Mouse (Mus musculus) limb, embryonic 15.5 days (tissue): ENCODE measurements at regions not wholly inside any gene's neighbourhood (a gene's known extent, or its start where the extent isn't known, plus 50 kb on each side); places are given as distances from the start of the nearest gene placed in this dataset.

Experiments
- ATAC-seq: fragments of 200-750 bp; cut with Nextera tagmentation; 2 replicates; pipeline ENCODE4 v1.8.0; 2017; ENCODE audit warnings: low read depth, moderate TSS enrichment; ENCODE audit not compliant: insufficient number of reproducible peaks, low FRiP score, low TSS enrichment
- H3K27ac ChIP-seq: fragments of 300-500 bp; sonication (generic); 2 replicates; pipeline ENCODE4 v1.5.1; 2015; ENCODE audit warnings: moderate library complexity, mild to moderate bottlenecking, inconsistent platforms
- H3K27me3 ChIP-seq: fragments of 300-500 bp; sonication (generic); 2 replicates; pipeline ENCODE4 v1.6.1; 2015; ENCODE audit warnings: inconsistent platforms
- H3K36me3 ChIP-seq: fragments of 300-500 bp; sonication (generic); 2 replicates; pipeline ENCODE4 v1.6.1; 2015; ENCODE audit warnings: inconsistent platforms
- H3K4me1 ChIP-seq: fragments of 300-500 bp; sonication (generic); 2 replicates; pipeline ENCODE4 v1.6.1; 2015; ENCODE audit warnings: inconsistent platforms
- H3K4me2 ChIP-seq: fragments of 300-500 bp; sonication (generic); 2 replicates; pipeline ENCODE4 v1.6.1; 2015; ENCODE audit warnings: mild to moderate bottlenecking, inconsistent platforms
- H3K4me3 ChIP-seq: fragments of 300-500 bp; sonication (generic); 2 replicates; pipeline ENCODE4 v1.5.1; 2015; ENCODE audit warnings: mild to moderate bottlenecking, inconsistent platforms
- H3K9ac ChIP-seq: fragments of 300-500 bp; sonication (generic); 2 replicates; pipeline ENCODE4 v1.6.1; 2015; ENCODE audit warnings: inconsistent platforms
- H3K9me3 ChIP-seq: fragments of 300-500 bp; sonication (generic); 2 replicates; pipeline ENCODE4 v1.6.1; 2016; ENCODE audit warnings: inconsistent platforms
- WGBS: fragments of 180-500 bp; shearing (Covaris S2); methylation state at CpG from one replicate; pipeline ENCODE4 v1.1.7; 2015; 5-methylcytosine and 5-hydroxymethylcytosine counted together

GRCm38 (mm10) chr8:26872382-26872781 lies 104.7 kb upstream of the Zfp703 start:
- Histone ChIP-seq H3K9me3 (no peaks in the 10 kb centered on the region), H3K4me1 (0 out of 2 replicates have a peak, but pooled peaks cover 4% of the 10 kb centered on the region), H3K9ac (no peak overlapping the region), H3K27ac (no peak overlapping the region), H3K27me3 (no peaks in the 10 kb centered on the region), H3K4me3 (no peak overlapping the region), H3K4me2 (no peak overlapping the region), H3K36me3 (no peaks in the 10 kb centered on the region)
- no peak for ATAC-seq
- 84% methylated on average over 3 of the region's 3 CpGs for WGBS

- no peak for ATAC-seq
- H3K4me2 ChIP-seq: no peak overlapping the region
- H3K9ac ChIP-seq: no peak overlapping the region
- 54% methylated on average over 8 of the region's 8 CpGs for WGBS
- H3K4me3 ChIP-seq: no peak overlapping the region
- H3K36me3 ChIP-seq: no peaks in the 10 kb centered on the region
- H3K27ac ChIP-seq: no peak overlapping the region
- H3K4me1 ChIP-seq: 0 out of 2 replicates have a peak, but pooled peaks cover 4% of the 10 kb centered on the region
- H3K9me3 ChIP-seq: no peaks in the 10 kb centered on the region
- H3K27me3 ChIP-seq: no peaks in the 10 kb centered on the region
Observed at GRCm38 (mm10) chr8:26872815-26873214, 104.3 kb upstream of the Zfp703 start.

GRCm38 (mm10) chr8:26880177-26880576 lies 96.9 kb upstream of the Zfp703 start:
- WGBS: 71% methylated on average over 7 of the region's 7 CpGs
- Histone ChIP-seq H3K4me3 (no peak overlapping the region), H3K36me3 (no peaks in the 10 kb centered on the region), H3K27ac (no peak overlapping the region), H3K4me2 (no peak overlapping the region), H3K27me3 (peaks cover 4% of the 10 kb centered on the region; the same call in 1 of the 2 replicates), H3K9me3 (no peaks in the 10 kb centered on the region), H3K9ac (no peak overlapping the region), H3K4me1 (peaks cover 8% of the 10 kb centered on the region)
- ATAC-seq: no peak

- Histone ChIP-seq H3K4me2 (no peak overlapping the region), H3K27me3 (peaks cover 4% of the 10 kb centered on the region; the same call in 1 of the 2 replicates), H3K27ac (no peak overlapping the region), H3K4me3 (no peak overlapping the region), H3K36me3 (no peaks in the 10 kb centered on the region), H3K9me3 (no peaks in the 10 kb centered on the region), H3K4me1 (peaks cover 8% of the 10 kb centered on the region), H3K9ac (no peak overlapping the region)
- no peak for ATAC-seq
- 63% methylated on average over 7 of the region's 7 CpGs for WGBS
Observed at GRCm38 (mm10) chr8:26881268-26882120, 95.6 kb upstream of the Zfp703 start.

- H3K9me3 ChIP-seq: no peaks in the 10 kb centered on the region
- no peak overlapping the region; the same call in 1 of the 2 replicates for H3K27ac ChIP-seq
- no peak overlapping the region for H3K9ac ChIP-seq
- H3K4me1 ChIP-seq: peaks cover 17% of the 10 kb centered on the region
- ATAC-seq: no peak
- H3K4me2 ChIP-seq: no peak overlapping the region
- peaks cover 4% of the 10 kb centered on the region; the same call in 1 of the 2 replicates for H3K27me3 ChIP-seq
- 75% methylated on average over 5 of the region's 5 CpGs for WGBS
- no peaks in the 10 kb centered on the region for H3K36me3 ChIP-seq
- H3K4me3 ChIP-seq: no peak overlapping the region
Observed at GRCm38 (mm10) chr8:26882616-26883015, 94.5 kb upstream of the Zfp703 start.

GRCm38 (mm10) chr8:26883285-26883684 lies 93.8 kb upstream of the Zfp703 start:
- Histone ChIP-seq H3K4me1 (peaks cover 22% of the 10 kb centered on the region), H3K36me3 (no peaks in the 10 kb centered on the region), H3K9me3 (no peaks in the 10 kb centered on the region), H3K4me2 (no peak overlapping the region), H3K4me3 (no peak overlapping the region), H3K9ac (no peak overlapping the region), H3K27ac (no peak overlapping the region), H3K27me3 (peaks cover 4% of the 10 kb centered on the region; the same call in 1 of the 2 replicates)
- no peak for ATAC-seq
- WGBS: 88% methylated on average over 5 of the region's 5 CpGs

GRCm38 (mm10) chr8:26883770-26884169 lies 93.4 kb upstream of the Zfp703 start:
- Histone ChIP-seq H3K27ac (no peak overlapping the region), H3K4me3 (no peak overlapping the region), H3K27me3 (peaks cover 4% of the 10 kb centered on the region; the same call in 1 of the 2 replicates), H3K4me1 (peaks cover 24% of the 10 kb centered on the region), H3K9ac (no peak overlapping the region), H3K4me2 (no peak overlapping the region), H3K36me3 (no peaks in the 10 kb centered on the region), H3K9me3 (no peaks in the 10 kb centered on the region)
- WGBS: 72% methylated on average over 6 of the region's 6 CpGs
- ATAC-seq: no peak

GRCm38 (mm10) chr8:26884350-26884749 lies 92.8 kb upstream of the Zfp703 start:
- no peak overlapping the region for H3K9ac ChIP-seq
- H3K27ac ChIP-seq: no peak overlapping the region
- no peak for ATAC-seq
- H3K9me3 ChIP-seq: no peaks in the 10 kb centered on the region
- WGBS: 47% methylated on average over 13 of the region's 13 CpGs
- H3K27me3 ChIP-seq: peaks cover 4% of the 10 kb centered on the region; the same call in 1 of the 2 replicates
- H3K36me3 ChIP-seq: no peaks in the 10 kb centered on the region
- H3K4me3 ChIP-seq: no peak overlapping the region
- no peak overlapping the region for H3K4me2 ChIP-seq
- H3K4me1 ChIP-seq: peaks cover 22% of the 10 kb centered on the region

- Histone ChIP-seq H3K27me3 (peaks cover 4% of the 10 kb centered on the region; the same call in 1 of the 2 replicates), H3K4me3 (no peak overlapping the region), H3K4me2 (no peak overlapping the region), H3K27ac (no peak overlapping the region), H3K4me1 (peaks cover 20% of the 10 kb centered on the region), H3K9me3 (no peaks in the 10 kb centered on the region), H3K9ac (no peak overlapping the region), H3K36me3 (no peaks in the 10 kb centered on the region)
- WGBS: 79% methylated on average over 5 of the region's 5 CpGs
- no peak for ATAC-seq
Observed at GRCm38 (mm10) chr8:26885365-26885764, 91.8 kb upstream of the Zfp703 start.

- Histone ChIP-seq H3K27ac (no peak overlapping the region), H3K4me2 (no peak overlapping the region), H3K27me3 (peaks cover 4% of the 10 kb centered on the region; the same call in 1 of the 2 replicates), H3K9me3 (no peaks in the 10 kb centered on the region), H3K4me3 (no peak overlapping the region), H3K9ac (no peak overlapping the region), H3K36me3 (no peaks in the 10 kb centered on the region), H3K4me1 (peaks cover 20% of the 10 kb centered on the region)
- 62% methylated on average over 13 of the region's 13 CpGs for WGBS
- peak; percentile 36; the same call in 1 of the 2 replicates for ATAC-seq
Observed at GRCm38 (mm10) chr8:26886783-26887486, 90.2 kb upstream of the Zfp703 start.

GRCm38 (mm10) chr8:26887551-26887950 lies 89.6 kb upstream of the Zfp703 start:
- Histone ChIP-seq H3K4me1 (peaks cover 20% of the 10 kb centered on the region), H3K27me3 (peaks cover 2% of the 10 kb centered on the region; the same call in 1 of the 2 replicates), H3K27ac (no peak overlapping the region), H3K9me3 (no peaks in the 10 kb centered on the region), H3K36me3 (no peaks in the 10 kb centered on the region), H3K4me3 (no peak overlapping the region), H3K9ac (no peak overlapping the region), H3K4me2 (no peak overlapping the region)
- ATAC-seq: no peak
- 55% methylated on average over 5 of the region's 5 CpGs for WGBS

GRCm38 (mm10) chr8:26888050-26888449 lies 89.1 kb upstream of the Zfp703 start:
- ATAC-seq: no peak
- no peaks in the 10 kb centered on the region for H3K36me3 ChIP-seq
- no peaks in the 10 kb centered on the region for H3K9me3 ChIP-seq
- WGBS: 63% methylated on average over 3 of the region's 3 CpGs
- H3K9ac ChIP-seq: no peak overlapping the region
- peaks cover 20% of the 10 kb centered on the region for H3K4me1 ChIP-seq
- H3K27me3 ChIP-seq: 0 out of 2 replicates have a peak, but pooled peaks cover 3% of the 10 kb centered on the region
- H3K4me2 ChIP-seq: no peak overlapping the region
- H3K27ac ChIP-seq: no peak overlapping the region
- no peak overlapping the region for H3K4me3 ChIP-seq
